Mouse (Mus musculus) heart, embryonic 15.5 days (tissue): ENCODE results near the gene Naa60. TPM values are rescaled to one million over a fixed set of nuclear protein-coding genes. Genes with fewer than 3 reads are reported as not detected.

Experiments used
- ATAC-seq: fragments of 200-750 bp; cut with Nextera tagmentation; replicated peaks from 2 replicates; pipeline ENCODE4 v1.8.0; 2017; ENCODE audit warnings: low read depth, moderate TSS enrichment; ENCODE audit not compliant: insufficient number of reproducible peaks, insufficient read depth, low FRiP score
- H3K27ac ChIP-seq: fragments of 300-500 bp; sonication (generic); 2 replicates; pipeline ENCODE4 v1.5.1; 2015; ENCODE audit warnings: mild to moderate bottlenecking, inconsistent platforms
- H3K27me3 ChIP-seq: fragments of 300-500 bp; sonication (generic); 2 replicates; pipeline ENCODE4 v1.6.1; 2015; ENCODE audit warnings: inconsistent platforms
- H3K36me3 ChIP-seq: fragments of 300-500 bp; sonication (generic); 2 replicates; pipeline ENCODE4 v1.6.1; 2015; ENCODE audit warnings: mild to moderate bottlenecking, inconsistent platforms
- H3K4me1 ChIP-seq: fragments of 300-500 bp; sonication (generic); replicated peaks from 2 replicates; pipeline ENCODE4 v1.6.1; 2015; ENCODE audit warnings: inconsistent platforms
- H3K4me2 ChIP-seq: fragments of 300-500 bp; sonication (generic); 2 replicates; pipeline ENCODE4 v1.6.1; 2015; ENCODE audit warnings: inconsistent platforms, mild to moderate bottlenecking, moderate library complexity
- H3K4me3 ChIP-seq: fragments of 300-500 bp; sonication (generic); 2 replicates; pipeline ENCODE4 v1.5.1; 2015; ENCODE audit warnings: mild to moderate bottlenecking, inconsistent platforms
- H3K9ac ChIP-seq: fragments of 300-500 bp; sonication (generic); 2 replicates; pipeline ENCODE4 v1.6.1; 2015; ENCODE audit warnings: mild to moderate bottlenecking, inconsistent platforms
- H3K9me3 ChIP-seq: fragments of 300-500 bp; sonication (generic); replicated peaks from 2 replicates; pipeline ENCODE4 v1.6.1; 2016; ENCODE audit warnings: inconsistent platforms
- whole genome bisulfite sequencing: fragments of 180-500 bp; shearing (Covaris S2); methylation state at CpG from one replicate; pipeline ENCODE4 v1.1.7; 2015; ENCODE audit warnings: mixed read lengths; 5-methylcytosine and 5-hydroxymethylcytosine counted together
- polyA plus RNA-seq: library from polyadenylated mRNA; unstranded; fragments of >200 nt; fragmentation: Nextera tagmentation; extraction: Ambion mirVana; gene quantifications from 2 replicates; pipeline ENCODE4 v1.2.1, GENCODE M21; 2015

Naa60 gene
- polyA plus RNA-seq, 1 experiment from 2014 or later = 29.6 TPM

DNA sequence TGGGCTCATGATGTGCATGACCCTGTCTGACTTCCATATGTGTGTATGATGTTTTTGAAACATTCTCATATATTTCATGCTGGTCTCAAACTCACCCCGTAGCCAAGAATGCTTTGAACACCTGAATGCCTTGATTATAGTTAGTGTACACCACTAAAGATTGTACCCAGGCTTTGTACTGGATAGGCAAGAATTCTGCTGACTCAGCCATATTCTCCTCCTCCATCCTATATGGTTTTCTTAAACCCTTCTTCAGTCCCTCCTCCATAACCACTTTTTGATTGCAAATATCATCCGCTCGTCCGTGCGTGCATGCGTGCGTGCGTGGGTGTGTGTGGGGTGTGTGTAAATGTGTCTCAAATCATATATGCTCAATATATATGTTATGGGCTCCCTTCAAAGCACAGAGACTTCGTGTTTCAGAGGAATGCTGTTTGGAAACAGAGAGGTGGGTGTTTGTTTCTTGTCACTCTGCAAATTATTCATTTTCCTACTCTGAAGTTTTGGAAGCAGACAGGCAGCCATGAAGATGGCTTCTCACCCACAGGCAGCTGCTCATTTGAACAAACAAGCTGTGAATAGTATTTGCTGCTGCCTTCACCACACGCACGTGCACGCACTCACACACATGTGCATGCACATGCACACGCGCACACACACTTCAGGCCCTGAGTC, 19.6 kb downstream of the Naa60 start:
- no peak overlapping the region for H3K9ac ChIP-seq
- no peaks in the 10 kb centered on the region for H3K9me3 ChIP-seq
- no peak overlapping the region for H3K4me3 ChIP-seq
- no peak overlapping the region for H3K27ac ChIP-seq
- 86% methylated on average over 14 of the region's 14 CpGs for WGBS
- H3K36me3 ChIP-seq = no peaks in the 10 kb centered on the region; the same call in 1 of the 2 replicates
- H3K27me3 ChIP-seq = no peaks in the 10 kb centered on the region
- H3K4me1 ChIP-seq = peaks cover 12% of the 10 kb centered on the region
- H3K4me2 ChIP-seq = no peak overlapping the region
- no peak for ATAC-seq

GRCm38 (mm10) chr16:3893739-3894138, 21.6 kb downstream of the Naa60 start:
- no peaks in the 10 kb centered on the region for H3K9me3 ChIP-seq
- peaks cover 17% of the 10 kb centered on the region; the same call in 1 of the 2 replicates for H3K36me3 ChIP-seq
- no peak overlapping the region for H3K4me3 ChIP-seq
- peak overlapping the region; percentile 65 for H3K27ac ChIP-seq
- no peak overlapping the region for H3K9ac ChIP-seq
- 16% methylated on average over 3 of the region's 3 CpGs for WGBS
- ATAC-seq = 0 out of 2 replicates have a peak, but pooled peaks have one; percentile 67
- no peaks in the 10 kb centered on the region for H3K27me3 ChIP-seq
- no peak overlapping the region for H3K4me2 ChIP-seq
- H3K4me1 ChIP-seq = peaks cover 9% of the 10 kb centered on the region

GRCm38 (mm10) chr16:3895173-3895792, 23.1 kb downstream of the Naa60 start:
- Histone ChIP-seq H3K27me3 (no peaks in the 10 kb centered on the region), H3K4me1 (peaks cover 9% of the 10 kb centered on the region), H3K4me2 (peak overlapping the region; percentile 3; the same call in 1 of the 2 replicates), H3K4me3 (no peak overlapping the region), H3K27ac (peak overlapping the region; percentile 65), H3K9ac (no peak overlapping the region), H3K9me3 (no peaks in the 10 kb centered on the region), H3K36me3 (peaks cover 32% of the 10 kb centered on the region)
- WGBS = 68% methylated on average over 9 of the region's 9 CpGs
- peak; percentile 47; the same call in 1 of the 2 replicates for ATAC-seq

GRCm38 (mm10) chr16:3896046-3896445, 23.9 kb downstream of the Naa60 start:
- no peaks in the 10 kb centered on the region for H3K9me3 ChIP-seq
- H3K4me2 ChIP-seq = no peak overlapping the region
- H3K27me3 ChIP-seq = no peaks in the 10 kb centered on the region
- H3K4me1 ChIP-seq = peaks cover 9% of the 10 kb centered on the region
- no peak for ATAC-seq
- WGBS = 78% methylated on average over 6 of the region's 6 CpGs
- peaks cover 40% of the 10 kb centered on the region for H3K36me3 ChIP-seq
- H3K27ac ChIP-seq = no peak overlapping the region
- H3K4me3 ChIP-seq = no peak overlapping the region
- no peak overlapping the region for H3K9ac ChIP-seq

- ATAC-seq = no peak
- Histone ChIP-seq H3K36me3 (peaks cover 44% of the 10 kb centered on the region), H3K4me3 (no peak overlapping the region), H3K4me2 (no peak overlapping the region), H3K9ac (no peak overlapping the region), H3K4me1 (peaks cover 9% of the 10 kb centered on the region), H3K9me3 (no peaks in the 10 kb centered on the region), H3K27me3 (no peaks in the 10 kb centered on the region), H3K27ac (no peak overlapping the region)
- WGBS = 94% methylated on average over 1 of the region's 1 CpGs
These were observed 24.4 kb downstream of the Naa60 start for GRCm38 (mm10) chr16:3896553-3896952.

DNA sequence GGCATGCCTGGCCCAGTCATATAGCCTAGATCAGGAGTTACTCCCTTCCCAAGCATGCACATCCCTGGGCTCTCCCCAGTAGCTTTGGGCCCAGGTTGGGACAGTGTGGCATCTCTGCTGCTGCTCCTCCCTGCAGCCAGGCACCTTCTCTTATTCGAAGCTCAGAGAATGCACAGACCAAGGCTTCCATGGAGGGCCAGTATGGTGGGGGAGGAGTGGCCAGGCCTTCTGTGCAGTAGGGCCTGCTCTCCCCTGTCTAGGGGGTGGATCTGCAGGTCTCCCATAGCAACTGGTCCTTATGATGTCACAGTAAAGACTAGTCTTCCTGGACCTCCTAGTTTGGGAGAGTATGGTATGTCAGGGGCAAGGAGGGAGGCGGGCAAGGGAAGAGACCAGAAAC, 35.3 kb downstream of the Naa60 start:
- peaks cover 6% of the 10 kb centered on the region; the same call in 1 of the 2 replicates for H3K4me1 ChIP-seq
- 0 out of 2 replicates have a peak overlapping the region, but pooled peaks have one; percentile 74 for H3K4me3 ChIP-seq
- ATAC-seq = no peak
- no peak overlapping the region; the same call in 1 of the 2 replicates for H3K4me2 ChIP-seq
- peaks cover 22% of the 10 kb centered on the region for H3K36me3 ChIP-seq
- H3K9ac ChIP-seq = no peak overlapping the region
- WGBS = 76% methylated on average over 2 of the region's 2 CpGs
- no peak overlapping the region for H3K27ac ChIP-seq
- no peaks in the 10 kb centered on the region for H3K9me3 ChIP-seq
- H3K27me3 ChIP-seq = no peaks in the 10 kb centered on the region

DNA sequence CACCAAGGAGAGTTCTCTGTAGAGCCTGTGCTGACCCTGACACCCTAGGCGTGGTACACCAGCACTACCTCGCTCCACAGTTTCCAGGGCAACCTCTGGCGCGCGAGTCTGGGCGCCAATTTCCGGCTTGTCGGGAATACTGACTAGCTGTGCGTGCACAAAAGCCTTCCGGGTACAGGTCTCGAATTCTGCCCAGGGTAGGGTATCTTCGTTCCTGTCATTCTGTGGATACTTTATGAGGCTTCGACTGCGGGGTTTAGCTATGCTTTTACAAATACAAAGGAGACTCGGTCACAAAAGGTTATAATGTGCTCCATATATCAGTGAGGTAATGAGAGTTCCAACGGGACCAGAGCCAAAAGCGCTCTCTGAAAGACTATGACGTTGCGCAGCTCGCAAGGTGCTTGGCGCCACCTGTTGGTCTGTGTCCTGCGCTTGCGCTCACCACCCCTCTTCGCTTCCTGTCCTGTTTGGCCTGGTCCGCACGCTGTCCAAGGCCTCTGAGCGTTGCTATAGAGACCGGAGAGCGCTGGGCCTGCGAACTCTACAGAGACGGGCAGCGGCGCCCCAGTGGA, 36.4 kb downstream of the Naa60 start, which contains the start of the genes 1700037C18Rik and Cluap1:
Gene 1700037C18Rik, minus strand, starts transcription at position 153 of the 575 bp plus-strand sequence.
Gene Cluap1, plus strand, starts transcription at position 265 of the 575 bp plus-strand sequence.
- peak; percentile 96 for ATAC-seq
- H3K27ac ChIP-seq = peak within 1 kb of the TSS; percentile 80
- H3K4me1 ChIP-seq = peaks cover 6% of the 10 kb centered on the region; the same call in 1 of the 2 replicates
- H3K36me3 ChIP-seq = peaks cover 30% of the 10 kb centered on the region
- H3K4me3 ChIP-seq = peak within 1 kb of the TSS; percentile 74
- no peaks in the 10 kb centered on the region for H3K9me3 ChIP-seq
- peak within 1 kb of the TSS; percentile 75 for H3K9ac ChIP-seq
- under 1% methylated on average over 33 of the region's 33 CpGs for WGBS
- H3K27me3 ChIP-seq = no peaks in the 10 kb centered on the region
- peak within 1 kb of the TSS; percentile 89 for H3K4me2 ChIP-seq

DNA sequence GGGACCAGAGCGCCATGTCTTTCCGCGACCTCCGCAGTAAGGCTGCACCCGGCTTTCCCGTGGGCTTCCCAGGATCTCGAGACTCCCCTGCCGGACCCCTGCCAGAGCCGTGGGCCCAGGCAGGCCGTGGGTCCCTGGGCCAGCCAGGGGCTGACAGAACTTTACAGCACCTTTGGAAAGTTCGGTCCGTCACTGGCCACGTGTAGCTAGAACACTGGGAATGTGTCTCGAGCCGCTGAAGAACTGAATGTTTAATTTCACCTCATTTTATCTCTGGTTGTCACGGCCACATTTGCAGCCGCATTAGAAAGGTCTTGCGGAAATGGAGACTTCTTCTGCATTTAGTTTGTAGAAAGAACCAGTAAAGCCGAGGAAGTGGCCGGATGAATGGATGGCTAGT, 36.9 kb downstream of the Naa60 start:
- peaks cover 32% of the 10 kb centered on the region for H3K36me3 ChIP-seq
- H3K4me1 ChIP-seq = peaks cover 6% of the 10 kb centered on the region; the same call in 1 of the 2 replicates
- WGBS = 5% methylated on average over 20 of the region's 20 CpGs
- H3K9me3 ChIP-seq = no peaks in the 10 kb centered on the region
- H3K27ac ChIP-seq = peak overlapping the region; percentile 80; the same call in 1 of the 2 replicates
- H3K4me3 ChIP-seq = peak overlapping the region; percentile 74
- peak overlapping the region; percentile 75 for H3K9ac ChIP-seq
- peak overlapping the region; percentile 89 for H3K4me2 ChIP-seq
- no peaks in the 10 kb centered on the region for H3K27me3 ChIP-seq
- ATAC-seq = no peak; the same call in 1 of the 2 replicates

- ATAC-seq = no peak
- H3K27me3 ChIP-seq = no peaks in the 10 kb centered on the region
- no peaks in the 10 kb centered on the region for H3K9me3 ChIP-seq
- H3K4me2 ChIP-seq = no peak overlapping the region
- 76% methylated on average over 2 of the region's 2 CpGs for WGBS
- H3K27ac ChIP-seq = no peak overlapping the region
- peaks cover 38% of the 10 kb centered on the region for H3K36me3 ChIP-seq
- H3K4me3 ChIP-seq = no peak overlapping the region
- H3K9ac ChIP-seq = no peak overlapping the region
- no peaks in the 10 kb centered on the region for H3K4me1 ChIP-seq
These were observed 48.6 kb downstream of the Naa60 start for GRCm38 (mm10) chr16:3920756-3921155.

DNA sequence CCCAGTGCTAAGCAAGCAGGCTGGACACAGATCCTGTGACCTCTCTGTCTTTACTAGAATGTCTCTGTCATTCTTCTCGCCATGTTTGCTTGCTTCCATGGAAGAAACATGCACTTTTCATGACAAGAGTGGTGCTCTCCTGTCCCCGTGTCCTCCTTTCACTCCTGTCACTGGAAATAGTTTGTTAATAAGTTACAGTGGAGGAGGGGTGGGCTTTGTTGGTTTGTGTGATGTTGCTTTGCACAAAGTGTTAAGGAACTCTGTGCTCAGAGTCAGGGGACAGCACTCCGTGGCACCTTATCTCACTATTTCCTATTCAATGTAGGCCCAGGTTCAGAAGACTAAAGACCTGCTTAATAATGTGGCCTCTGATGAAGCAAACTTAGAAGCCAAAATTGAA, 51.3 kb downstream of the Naa60 start:
- Histone ChIP-seq H3K9me3 (no peaks in the 10 kb centered on the region), H3K36me3 (peaks cover 47% of the 10 kb centered on the region), H3K9ac (no peak overlapping the region), H3K4me1 (no peaks in the 10 kb centered on the region), H3K27ac (no peak overlapping the region), H3K4me2 (no peak overlapping the region), H3K4me3 (no peak overlapping the region), H3K27me3 (no peaks in the 10 kb centered on the region)
- ATAC-seq = no peak
- 80% methylated on average over 3 of the region's 3 CpGs for WGBS

- H3K9ac ChIP-seq = no peak overlapping the region
- ATAC-seq = no peak
- H3K4me1 ChIP-seq = no peaks in the 10 kb centered on the region
- no peak overlapping the region for H3K27ac ChIP-seq
- no peaks in the 10 kb centered on the region for H3K27me3 ChIP-seq
- no peak overlapping the region for H3K4me3 ChIP-seq
- H3K9me3 ChIP-seq = no peaks in the 10 kb centered on the region
- H3K36me3 ChIP-seq = peaks cover 47% of the 10 kb centered on the region
- WGBS = 82% methylated on average over 4 of the region's 4 CpGs
- no peak overlapping the region for H3K4me2 ChIP-seq
These were observed 51.8 kb downstream of the Naa60 start for GRCm38 (mm10) chr16:3923966-3924365.
